Mouse (Mus musculus) lung, postnatal 0 days (tissue): ENCODE measurements at regions not wholly inside any gene's neighbourhood (a gene's known extent, or its start where the extent isn't known, plus 50 kb on each side); places are given as distances from the start of the nearest gene placed in this dataset.

Experiments used
- ATAC-seq: fragments of 200-750 bp; cut with Nextera tagmentation; 2 replicates; pipeline ENCODE4 v1.8.0; 2017; ENCODE audit warnings: moderate library complexity
- DNase-seq: peaks from one replicate; pipeline ENCODE4 v3.0.0-alpha.2; 2016; ENCODE audit warnings: low spot score
- H3K27ac ChIP-seq: fragments of 300-500 bp; sonication (generic); 2 replicates; pipeline ENCODE4 v1.5.1; 2014; ENCODE audit warnings: antibody characterized with exemption, mild to moderate bottlenecking, low read length, mixed read lengths
- H3K27me3 ChIP-seq: fragments of 300-500 bp; sonication (generic); replicated peaks from 2 replicates; pipeline ENCODE4 v1.6.1; 2014; ENCODE audit warnings: low read length, mixed read lengths; ENCODE audit not compliant: insufficient read depth
- H3K36me3 ChIP-seq: fragments of 300-500 bp; sonication (generic); 2 replicates; pipeline ENCODE4 v1.6.1; 2014; ENCODE audit warnings: low read length, mixed read lengths; ENCODE audit not compliant: insufficient read depth
- H3K4me1 ChIP-seq: fragments of 300-500 bp; sonication (generic); 2 replicates; pipeline ENCODE4 v1.6.1; 2014; ENCODE audit warnings: antibody characterized with exemption, low read depth, low read length, mixed read lengths; ENCODE audit not compliant: insufficient read depth
- H3K4me2 ChIP-seq: fragments of 300-500 bp; sonication (generic); replicated peaks from 2 replicates; pipeline ENCODE4 v1.6.1; 2014; ENCODE audit warnings: low read depth, mild to moderate bottlenecking, low read length, moderate library complexity, mixed read lengths
- H3K4me3 ChIP-seq: fragments of 300-500 bp; sonication (generic); 2 replicates; pipeline ENCODE4 v1.5.1; 2014; ENCODE audit warnings: low read depth, low read length
- H3K9ac ChIP-seq: fragments of 300-500 bp; sonication (generic); replicated peaks from 2 replicates; pipeline ENCODE4 v1.6.1; 2014; ENCODE audit warnings: low read depth, mild to moderate bottlenecking
- H3K9me3 ChIP-seq: fragments of 300-500 bp; sonication (generic); 2 replicates; pipeline ENCODE4 v1.6.1; 2016; ENCODE audit warnings: low read length, mixed read lengths
- CTCF ChIP-seq: IDR thresholded peaks from 2 replicates; pipeline ENCODE4 v1.5.1; 2016; ENCODE audit warnings: antibody characterized with exemption, mild to moderate bottlenecking
- EP300 ChIP-seq: IDR thresholded peaks from 2 replicates; pipeline ENCODE4 v1.6.1; 2016; ENCODE audit warnings: antibody characterized with exemption, mild to moderate bottlenecking, control low read depth
- WGBS: fragments of 180-500 bp; shearing (Covaris S2); extraction: QIAGEN DNeasy Blood & Tissue Kit; methylation state at CpG from one replicate; pipeline ENCODE4 v1.1.7; 2014; 5-methylcytosine and 5-hydroxymethylcytosine counted together

GRCm38 (mm10) chr7:70733501-70733900 lies 367.0 kb upstream of the Nr2f2 start:
- Histone ChIP-seq H3K36me3 (no peaks in the 10 kb centered on the region), H3K4me2 (no peak overlapping the region), H3K27ac (no peak overlapping the region), H3K4me1 (no peaks in the 10 kb centered on the region), H3K4me3 (no peak overlapping the region), H3K27me3 (no peaks in the 10 kb centered on the region), H3K9me3 (no peaks in the 10 kb centered on the region), H3K9ac (no peak overlapping the region)
- no peak for TF ChIP-seq CTCF
- TF ChIP-seq EP300 = no peak
- ATAC-seq (no peak), DNase-seq (no peak)

DNA sequence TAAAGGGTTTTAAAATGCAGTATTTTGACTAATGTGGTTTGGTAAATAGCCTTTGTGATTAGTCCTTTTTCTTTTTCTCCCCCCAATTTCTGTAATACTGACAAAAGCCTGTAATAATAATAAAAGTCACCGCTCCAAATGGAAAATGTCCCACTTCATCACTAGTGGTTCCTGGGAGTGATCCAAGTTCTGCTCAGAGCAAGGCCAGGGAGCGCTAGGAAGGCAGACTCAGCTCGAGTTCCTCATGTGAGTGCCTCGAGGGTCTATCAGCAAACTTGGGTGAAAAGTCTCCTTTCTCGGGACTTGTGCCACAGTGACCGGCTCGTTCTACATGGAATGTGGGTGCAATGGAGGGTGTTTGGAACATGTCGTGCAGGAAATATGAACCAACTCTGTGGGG lies 363.4 kb upstream of the Nr2f2 start:
- Histone ChIP-seq H3K4me3 (no peak overlapping the region), H3K27me3 (no peaks in the 10 kb centered on the region), H3K36me3 (no peaks in the 10 kb centered on the region), H3K9me3 (no peaks in the 10 kb centered on the region), H3K9ac (no peak overlapping the region), H3K4me1 (no peaks in the 10 kb centered on the region), H3K27ac (no peak overlapping the region), H3K4me2 (no peak overlapping the region)
- DNase-seq (peak; percentile 53), ATAC-seq (no peak)
- no peak for TF ChIP-seq EP300
- no peak for TF ChIP-seq CTCF
- 41% methylated on average over 8 of the region's 8 CpGs for WGBS

DNA sequence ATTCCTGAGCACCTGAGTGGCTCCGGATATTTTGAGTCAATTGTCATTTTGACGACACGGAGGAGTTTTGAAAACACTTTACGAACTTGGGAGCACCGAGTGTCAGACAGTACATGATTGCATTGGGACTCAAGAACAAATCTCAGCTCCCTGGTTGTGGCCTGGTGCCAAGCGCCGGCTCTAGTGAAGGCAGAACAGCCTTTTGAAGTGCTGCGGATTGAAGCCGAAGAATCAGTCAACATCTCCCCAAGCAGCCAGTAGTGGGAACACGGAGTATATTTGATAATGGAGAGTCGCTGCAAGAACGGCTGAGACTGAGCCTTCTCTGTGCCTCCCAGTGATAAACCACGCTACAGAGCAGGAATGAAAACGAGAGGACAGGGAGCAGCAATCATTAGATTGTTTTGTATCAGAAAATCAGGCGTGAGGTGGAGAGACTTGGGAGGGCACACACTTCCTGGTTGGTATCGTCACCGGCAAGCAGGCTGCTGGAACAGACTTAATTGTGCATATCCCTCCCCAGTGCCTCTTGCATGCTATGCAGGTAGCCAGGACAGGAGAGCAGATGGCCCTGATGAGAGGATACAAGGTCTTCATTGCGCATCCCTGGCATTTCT lies 351.7 kb upstream of the Nr2f2 start:
- no peaks in the 10 kb centered on the region for H3K9me3 ChIP-seq
- ATAC-seq (peak; percentile 72), DNase-seq (peak; percentile 72)
- no peaks in the 10 kb centered on the region; the same call in 1 of the 2 replicates for H3K4me1 ChIP-seq
- H3K9ac ChIP-seq = no peak overlapping the region
- no peak overlapping the region for H3K27ac ChIP-seq
- no peak; the same call in 1 of the 2 replicates for TF ChIP-seq EP300
- 0 out of 2 replicates have a peak, but pooled peaks have one; percentile 17 for TF ChIP-seq CTCF
- H3K36me3 ChIP-seq = no peaks in the 10 kb centered on the region
- H3K4me3 ChIP-seq = no peak overlapping the region
- peak overlapping the region; percentile 46 for H3K4me2 ChIP-seq
- H3K27me3 ChIP-seq = no peaks in the 10 kb centered on the region
- 34% methylated on average over 18 of the region's 18 CpGs for WGBS

DNA sequence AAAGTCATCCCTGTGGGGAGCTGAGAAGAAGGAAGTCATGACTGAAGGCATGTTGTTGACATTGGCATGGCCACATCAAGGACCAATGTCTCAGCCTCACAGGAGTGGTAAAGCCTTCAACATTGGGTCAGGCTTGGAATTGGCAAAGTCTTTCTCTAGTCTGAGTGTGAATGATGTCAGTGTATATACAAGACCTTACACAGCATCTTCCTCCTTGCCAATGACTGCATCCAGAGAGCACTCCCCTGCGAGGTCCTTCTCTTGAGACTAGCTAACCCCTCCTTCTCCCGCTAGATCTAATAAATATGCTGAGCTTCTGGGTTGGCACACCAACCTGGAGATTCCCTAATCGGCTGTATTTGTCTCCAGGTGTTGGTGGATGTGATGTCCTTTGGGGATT lies 351.1 kb upstream of the Nr2f2 start:
- Histone ChIP-seq H3K4me2 (no peak overlapping the region), H3K9ac (no peak overlapping the region), H3K4me1 (no peaks in the 10 kb centered on the region; the same call in 1 of the 2 replicates), H3K4me3 (no peak overlapping the region), H3K27me3 (no peaks in the 10 kb centered on the region), H3K27ac (no peak overlapping the region), H3K36me3 (no peaks in the 10 kb centered on the region), H3K9me3 (no peaks in the 10 kb centered on the region)
- ATAC-seq = peak; percentile 34; the same call in 1 of the 2 replicates
- 63% methylated on average over 3 of the region's 3 CpGs for WGBS
- peak; percentile 18 for DNase-seq
- no peak for TF ChIP-seq EP300
- no peak for TF ChIP-seq CTCF

DNA sequence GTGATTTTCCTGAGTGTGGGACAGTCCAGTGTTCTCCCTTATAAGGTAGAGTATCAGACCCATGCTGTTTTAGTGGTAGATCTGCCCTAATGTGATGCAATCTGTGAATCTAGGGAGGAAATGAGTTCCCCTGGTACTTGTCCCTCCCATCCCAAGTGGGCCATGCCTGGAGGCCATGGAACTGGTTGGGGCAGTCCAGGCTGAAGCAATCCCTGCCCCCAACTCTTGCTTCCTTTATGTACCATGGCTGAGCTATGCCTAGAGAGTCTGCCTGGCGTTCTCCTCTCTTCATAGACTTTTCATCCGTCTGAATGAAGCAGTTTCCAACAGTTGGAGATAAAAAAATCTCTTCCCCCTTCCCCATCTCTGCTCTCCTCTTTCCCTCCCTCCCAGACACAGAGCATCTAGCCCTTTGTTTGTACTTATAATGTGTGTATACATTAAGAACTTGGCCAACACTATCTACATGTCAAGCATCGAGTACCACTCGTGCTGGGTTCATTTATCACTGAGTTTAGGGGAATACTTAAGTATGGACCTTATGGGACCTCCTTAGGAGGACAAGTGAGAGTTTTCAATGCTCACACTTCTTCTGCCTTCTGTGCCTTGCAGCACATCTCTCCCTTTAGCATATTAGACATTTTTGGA lies 350.4 kb upstream of the Nr2f2 start:
- Histone ChIP-seq H3K4me1 (no peaks in the 10 kb centered on the region; the same call in 1 of the 2 replicates), H3K4me3 (no peak overlapping the region), H3K9ac (no peak overlapping the region), H3K36me3 (no peaks in the 10 kb centered on the region), H3K4me2 (no peak overlapping the region), H3K9me3 (no peaks in the 10 kb centered on the region), H3K27me3 (no peaks in the 10 kb centered on the region), H3K27ac (no peak overlapping the region)
- 29% methylated on average over 4 of the region's 4 CpGs for WGBS
- no peak for TF ChIP-seq EP300
- TF ChIP-seq CTCF = no peak
- DNase-seq (peak; percentile 62), ATAC-seq (peak; percentile 83)

DNA sequence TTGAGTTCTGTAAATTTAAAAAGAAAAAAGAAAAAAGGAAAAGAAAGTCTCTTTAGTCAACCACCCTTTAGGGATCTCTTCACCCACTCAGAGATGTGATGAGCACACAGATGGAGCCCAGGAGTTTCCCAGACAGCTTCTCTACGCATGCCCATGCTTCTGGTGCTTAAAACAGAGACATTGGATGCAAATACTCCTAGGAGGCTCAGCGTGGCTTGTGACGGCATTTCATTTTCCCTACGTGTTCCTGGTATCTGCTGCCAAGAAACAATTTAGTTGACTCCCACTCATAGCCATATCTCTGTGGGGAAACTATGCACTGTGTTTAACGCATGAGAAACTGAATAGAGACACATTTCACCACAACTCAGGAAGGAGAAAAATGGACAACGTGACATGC lies 345.6 kb upstream of the Nr2f2 start:
- no peaks in the 10 kb centered on the region; the same call in 1 of the 2 replicates for H3K4me1 ChIP-seq
- H3K27ac ChIP-seq = no peak overlapping the region
- H3K9me3 ChIP-seq = no peaks in the 10 kb centered on the region
- ATAC-seq (no peak), DNase-seq (no peak)
- H3K36me3 ChIP-seq = no peaks in the 10 kb centered on the region
- no peaks in the 10 kb centered on the region for H3K27me3 ChIP-seq
- TF ChIP-seq CTCF (no peak), EP300 (no peak)
- no peak overlapping the region for H3K4me3 ChIP-seq
- WGBS = 54% methylated on average over 6 of the region's 6 CpGs
- H3K4me2 ChIP-seq = no peak overlapping the region
- no peak overlapping the region for H3K9ac ChIP-seq
